9 mouse cellular contexts compared by ENCODE assay signal in genomic region chr13:116443165-116443955, GRCm38 (mm10).
DNase-seq lines count a peak whose midpoint lies in the region.
"Had no signal": no experiment of that assay in that cellular context is flagged by ENCODE, and none has a peak within 500 bp of the region (broad histone marks: within the 10 kb centered on the region; RNA-seq: fewer than 3 reads in every experiment).

No protein-coding gene starts in this region.

- no peak overlapping the region for H3K4me3 ChIP-seq in limb, embryonic 10.5 days

- H3K36me3 ChIP-seq in limb, embryonic 10.5 days, result no peaks in the 10 kb centered on the region

- H3K4me1 ChIP-seq in limb, embryonic 10.5 days, result peaks cover 10% of the 10 kb centered on the region; the same call in 1 of the 2 replicates

- H3K9me3 ChIP-seq in limb, embryonic 10.5 days (replicated peaks), result no peaks in the 10 kb centered on the region

- peak overlapping the region; percentile 56; the same call in 1 of the 2 replicates for H3K27ac ChIP-seq in limb, embryonic 10.5 days

- H3K27me3 ChIP-seq in limb, embryonic 10.5 days (ENCODE audit: low read depth, poor library complexity, severe bottlenecking), result no peaks in the 10 kb centered on the region
- H3K27me3 ChIP-seq: CH12.LX had no signal

- 41% methylated on average over 15 of the region's 15 CpGs for WGBS in limb, embryonic 10.5 days

- DNase-seq in heart, adult 11 months, result peak; percentile 77
- no peak for DNase-seq in heart, adult 9 months (ENCODE audit: low spot score in 2 of 2)
- DNase-seq in urinary bladder, postnatal 14 days (ENCODE audit: low spot score), result peak; percentile 10
- DNase-seq in urinary bladder, postnatal 4 days (ENCODE audit: low spot score in 2 of 2), result no peak
- no peak for DNase-seq in limb, embryonic 10.5 days (ENCODE audit: low spot score)
- peak; percentile 26 for DNase-seq in yolk sac, embryonic 10.5 days (ENCODE audit: low spot score)
- DNase-seq in left cerebral cortex, adult 8-10 months (ENCODE audit: low spot score in 2 of 2), result no peak
- DNase-seq in spleen, adult 18-20 months, result no peak

Comparison
In these comparisons a context has a peak if more than half of its experiments do, and no peak if none do; other contexts are left out.
1. DNase-seq: peak in heart, adult 11 months (single experiment), urinary bladder, postnatal 14 days (single experiment) and yolk sac, embryonic 10.5 days (single experiment); none in heart, adult 9 months (0 of 2), urinary bladder, postnatal 4 days (0 of 2), limb, embryonic 10.5 days (single experiment), left cerebral cortex, adult 8-10 months (0 of 2) and spleen, adult 18-20 months (0 of 2).